Mouse (Mus musculus): ENCODE results near the gene Knop1. TPM values are rescaled to one million over a fixed set of nuclear protein-coding genes. Genes with fewer than 3 reads are reported as not detected.

Gene Knop1
- polyA plus RNA-seq, 1 experiment = 16.4 TPM

- no peak for TF ChIP-seq CTCF (IDR thresholded peaks at IDR 0.05; ENCODE audit: borderline replicate concordance, insufficient read depth, low read depth, low read length)
- TF ChIP-seq POLR2A (IDR thresholded peaks at IDR 0.05; ENCODE audit: borderline replicate concordance, insufficient read depth, low read length) = peak; percentile 79
- under 1% methylated on average over 57 of the region's 57 CpGs for WGBS
- H3K27ac ChIP-seq (ENCODE audit: insufficient read depth, low read length) = peak within 1 kb of the TSS; percentile 17
These were observed 730 bp downstream of the Knop1 start, which contains the start of gene Iqck for GRCm38 (mm10) chr7:118855171-118855876. Iqck (plus strand) TSS chr7:118855752.

GRCm38 (mm10) chr7:118854606-118855005 lies 1.4 kb downstream of the Knop1 start:
- H3K4me1 ChIP-seq (ENCODE audit: control insufficient read depth, insufficient read depth, low read length) = peaks cover 13% of the 10 kb centered on the region
- no peak for DNase-seq
- H3K4me3 ChIP-seq (replicated peaks; ENCODE audit: insufficient read depth, low read depth, low read length) = peak overlapping the region; percentile 79
- H3K27me3 ChIP-seq (ENCODE audit: control insufficient read depth, insufficient read depth, low read length) = no peaks in the 10 kb centered on the region
- 9% methylated on average over 3 of the region's 3 CpGs for WGBS
- no peak overlapping the region for H3K27ac ChIP-seq (ENCODE audit: insufficient read depth, low read length)
- TF ChIP-seq POLR2A (IDR thresholded peaks at IDR 0.05; ENCODE audit: borderline replicate concordance, insufficient read depth, low read length) (no peak), CTCF (IDR thresholded peaks at IDR 0.05; ENCODE audit: borderline replicate concordance, insufficient read depth, low read depth, low read length) (no peak)

More at GRCm38 (mm10) chr7:118855171-118855876, 730 bp downstream of the Knop1 start, which contains the start of gene Iqck:
- H3K4me3 ChIP-seq (replicated peaks; ENCODE audit: insufficient read depth, low read depth, low read length) = peak within 1 kb of the TSS; percentile 79
- peak; percentile 91 to 92 for DNase-seq
- peaks cover 12% of the 10 kb centered on the region for H3K4me1 ChIP-seq (ENCODE audit: control insufficient read depth, insufficient read depth, low read length)
- H3K27me3 ChIP-seq (ENCODE audit: control insufficient read depth, insufficient read depth, low read length) = no peaks in the 10 kb centered on the region

GRCm38 (mm10) chr7:118852611-118853010 lies 3.4 kb downstream of the Knop1 start:
- 76% methylated on average over 4 of the region's 4 CpGs for WGBS
- Histone ChIP-seq H3K4me3 (replicated peaks; ENCODE audit: insufficient read depth, low read depth, low read length) (no peak overlapping the region), H3K4me1 (ENCODE audit: control insufficient read depth, insufficient read depth, low read length) (peaks cover 13% of the 10 kb centered on the region), H3K27ac (ENCODE audit: insufficient read depth, low read length) (no peak overlapping the region), H3K27me3 (ENCODE audit: control insufficient read depth, insufficient read depth, low read length) (no peaks in the 10 kb centered on the region)
- TF ChIP-seq CTCF (IDR thresholded peaks at IDR 0.05; ENCODE audit: borderline replicate concordance, insufficient read depth, low read depth, low read length) (no peak), POLR2A (IDR thresholded peaks at IDR 0.05; ENCODE audit: borderline replicate concordance, insufficient read depth, low read length) (no peak)
- DNase-seq = no peak

- H3K4me3 ChIP-seq (replicated peaks; ENCODE audit: insufficient read depth, low read depth, low read length) = no peak overlapping the region
- WGBS = 20% methylated on average over 7 of the region's 7 CpGs
- no peak for TF ChIP-seq POLR2A (IDR thresholded peaks at IDR 0.05; ENCODE audit: borderline replicate concordance, insufficient read depth, low read length)
- TF ChIP-seq CTCF (IDR thresholded peaks at IDR 0.05; ENCODE audit: borderline replicate concordance, insufficient read depth, low read depth, low read length) = no peak
- no peak overlapping the region for H3K27ac ChIP-seq (ENCODE audit: insufficient read depth, low read length)
- peaks cover 13% of the 10 kb centered on the region for H3K4me1 ChIP-seq (ENCODE audit: control insufficient read depth, insufficient read depth, low read length)
- DNase-seq = peak in 1 of 2 experiments; percentile 31
- H3K27me3 ChIP-seq (ENCODE audit: control insufficient read depth, insufficient read depth, low read length) = no peaks in the 10 kb centered on the region
These were observed 4.5 kb downstream of the Knop1 start for GRCm38 (mm10) chr7:118851571-118851970.

- no peak for DNase-seq
- Histone ChIP-seq H3K4me1 (ENCODE audit: control insufficient read depth, insufficient read depth, low read length) (peaks cover 13% of the 10 kb centered on the region), H3K27me3 (ENCODE audit: control insufficient read depth, insufficient read depth, low read length) (no peaks in the 10 kb centered on the region), H3K4me3 (replicated peaks; ENCODE audit: insufficient read depth, low read depth, low read length) (no peak overlapping the region), H3K27ac (ENCODE audit: insufficient read depth, low read length) (peak overlapping the region; percentile 39; the same call in 1 of the 2 replicates)
- TF ChIP-seq POLR2A (IDR thresholded peaks at IDR 0.05; ENCODE audit: borderline replicate concordance, insufficient read depth, low read length) = no peak
- no peak for TF ChIP-seq CTCF (IDR thresholded peaks at IDR 0.05; ENCODE audit: borderline replicate concordance, insufficient read depth, low read depth, low read length)
- 28% methylated on average over 9 of the region's 9 CpGs for WGBS
These were observed 5.3 kb downstream of the Knop1 start for GRCm38 (mm10) chr7:118850676-118851290.

- Histone ChIP-seq H3K27ac (ENCODE audit: insufficient read depth, low read length) (no peak overlapping the region), H3K27me3 (ENCODE audit: control insufficient read depth, insufficient read depth, low read length) (no peaks in the 10 kb centered on the region), H3K4me1 (ENCODE audit: control insufficient read depth, insufficient read depth, low read length) (peaks cover 13% of the 10 kb centered on the region), H3K4me3 (replicated peaks; ENCODE audit: insufficient read depth, low read depth, low read length) (no peak overlapping the region)
- 75% methylated on average over 5 of the region's 5 CpGs for WGBS
- no peak for DNase-seq
- TF ChIP-seq POLR2A (IDR thresholded peaks at IDR 0.05; ENCODE audit: borderline replicate concordance, insufficient read depth, low read length) (no peak), CTCF (IDR thresholded peaks at IDR 0.05; ENCODE audit: borderline replicate concordance, insufficient read depth, low read depth, low read length) (no peak)
These were observed 6.4 kb downstream of the Knop1 start for GRCm38 (mm10) chr7:118849543-118850250.

- DNase-seq = no peak
- Histone ChIP-seq H3K4me1 (ENCODE audit: control insufficient read depth, insufficient read depth, low read length) (peaks cover 13% of the 10 kb centered on the region), H3K27ac (ENCODE audit: insufficient read depth, low read length) (no peak overlapping the region), H3K4me3 (replicated peaks; ENCODE audit: insufficient read depth, low read depth, low read length) (no peak overlapping the region), H3K27me3 (ENCODE audit: control insufficient read depth, insufficient read depth, low read length) (no peaks in the 10 kb centered on the region)
- 85% methylated on average over 10 of the region's 10 CpGs for WGBS
- TF ChIP-seq CTCF (IDR thresholded peaks at IDR 0.05; ENCODE audit: borderline replicate concordance, insufficient read depth, low read depth, low read length) = no peak
- TF ChIP-seq POLR2A (IDR thresholded peaks at IDR 0.05; ENCODE audit: borderline replicate concordance, insufficient read depth, low read length) = no peak
These were observed 7.3 kb downstream of the Knop1 start for GRCm38 (mm10) chr7:118848796-118849195.

Data from cerebellum, adult 2 months (tissue).